Mouse (Mus musculus): ENCODE results near the gene Coasy.

The Coasy gene

GRCm38 (mm10) chr11:101062971-101063675 is 19.2 kb upstream of the Coasy start:
- no peak for DNase-seq (ENCODE audit: low spot score)

- DNase-seq (ENCODE audit: low spot score), result peak; percentile 90
Observed at GRCm38 (mm10) chr11:101063676-101064327, 18.6 kb upstream of the Coasy start.

- DNase-seq (ENCODE audit: low spot score), result no peak
Observed at GRCm38 (mm10) chr11:101064462-101064861, 17.9 kb upstream of the Coasy start.

GRCm38 (mm10) chr11:101065002-101065401 is 17.4 kb upstream of the Coasy start:
- DNase-seq (ENCODE audit: low spot score), result peak; percentile 77

GRCm38 (mm10) chr11:101066549-101067412 is 15.6 kb upstream of the Coasy start:
- DNase-seq (ENCODE audit: low spot score), result peak; percentile 69

- DNase-seq (ENCODE audit: low spot score), result peak; percentile 95
Observed at GRCm38 (mm10) chr11:101069391-101070188, 12.8 kb upstream of the Coasy start, which contains the start of gene Naglu. Naglu (plus strand) TSS chr11:101070012.

GRCm38 (mm10) chr11:101070189-101070527 is 12.2 kb upstream of the Coasy start:
- DNase-seq (ENCODE audit: low spot score), result no peak

GRCm38 (mm10) chr11:101070987-101071386 is 11.4 kb upstream of the Coasy start:
- DNase-seq (ENCODE audit: low spot score), result no peak

GRCm38 (mm10) chr11:101071810-101072428 is 10.4 kb upstream of the Coasy start:
- DNase-seq (ENCODE audit: low spot score), result no peak

- DNase-seq (ENCODE audit: low spot score), result peak; percentile 83
Observed at GRCm38 (mm10) chr11:101078121-101078520, 4.2 kb upstream of the Coasy start, which contains the start of gene Hsd17b1. Hsd17b1 (plus strand) TSS chr11:101078411.

GRCm38 (mm10) chr11:101079746-101080145 is 2.6 kb upstream of the Coasy start:
- no peak for DNase-seq (ENCODE audit: low spot score)

- DNase-seq (ENCODE audit: low spot score), result no peak
Observed at GRCm38 (mm10) chr11:101080421-101080820, 1.9 kb upstream of the Coasy start.

GRCm38 (mm10) chr11:101081659-101082058 is 706 bp upstream of the Coasy start:
- no peak for DNase-seq (ENCODE audit: low spot score)

GRCm38 (mm10) chr11:101083083-101083697 is 825 bp downstream of the Coasy start:
- DNase-seq (ENCODE audit: low spot score), result no peak

GRCm38 (mm10) chr11:101084246-101084645 is 1.9 kb downstream of the Coasy start:
- DNase-seq (ENCODE audit: low spot score), result no peak

- no peak for DNase-seq (ENCODE audit: low spot score)
Observed at GRCm38 (mm10) chr11:101084811-101085210, 2.4 kb downstream of the Coasy start.

- DNase-seq (ENCODE audit: low spot score), result no peak
Observed at GRCm38 (mm10) chr11:101085617-101086322, 3.4 kb downstream of the Coasy start.

- no peak for DNase-seq (ENCODE audit: low spot score)
Observed at GRCm38 (mm10) chr11:101086323-101086674, 3.9 kb downstream of the Coasy start.

- DNase-seq (ENCODE audit: low spot score), result peak; percentile 86
Observed at GRCm38 (mm10) chr11:101086756-101087681, 4.7 kb downstream of the Coasy start, which contains the start of gene Mlx. Mlx (plus strand) TSS chr11:101087277.
